Mouse (Mus musculus): ENCODE results near the gene Rap1b.

DNA sequence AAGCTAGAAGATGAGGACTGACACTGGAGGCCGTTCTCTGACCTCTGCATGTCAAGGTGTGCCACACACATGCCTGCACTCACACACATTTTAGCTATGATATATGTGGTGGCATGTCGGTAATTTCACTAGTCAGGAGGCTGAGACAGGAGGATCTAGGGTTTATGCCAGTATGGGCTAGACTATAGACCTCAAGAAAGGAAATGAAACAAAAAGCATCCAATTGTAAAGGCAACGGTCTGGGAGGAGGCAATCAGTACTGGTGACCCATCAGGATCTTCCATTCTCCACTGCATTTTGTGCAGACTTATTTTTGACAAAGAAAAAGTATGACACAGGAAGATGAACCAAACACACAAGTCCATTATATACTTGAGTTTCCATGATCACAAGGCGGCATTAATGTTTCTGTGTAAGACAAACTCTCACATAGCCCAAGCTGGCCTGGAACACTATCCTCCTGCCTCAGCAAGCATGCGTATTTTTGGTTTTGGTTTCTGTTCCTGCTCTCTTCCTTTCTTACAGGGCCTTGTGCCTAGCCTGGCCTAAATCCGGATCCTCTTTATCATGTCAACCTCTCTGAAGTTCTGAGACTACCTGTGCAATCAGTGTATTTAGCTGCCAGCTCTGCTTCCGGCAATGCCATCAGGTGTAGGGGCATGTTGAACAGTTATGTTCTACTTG, 16.2 kb downstream of the Rap1b start:
- no peak for TF ChIP-seq CTCF (IDR thresholded peaks at IDR 0.05; ENCODE audit: low read depth)
- no peak for TF ChIP-seq EP300 (IDR thresholded peaks at IDR 0.05; ENCODE audit: low read depth)

All from liver, embryonic 14.5 days (tissue).